Mouse (Mus musculus) brain, embryonic 14.5 days (tissue): ENCODE results near the gene Micall1.

Experiments used
- CTCF ChIP-seq: fragments of 200-500 bp; IDR thresholded peaks from 2 replicates; pipeline ENCODE4 v1.5.1; 2012; ENCODE audit warnings: inconsistent platforms, mild to moderate bottlenecking, moderate library complexity, borderline replicate concordance; ENCODE audit not compliant: insufficient read depth, insufficient read length; ENCODE audit errors: extremely low read depth
- POLR2A ChIP-seq: fragments of 200-500 bp; IDR thresholded peaks from 2 replicates; pipeline ENCODE4 v1.6.1; 2012; ENCODE audit warnings: mild to moderate bottlenecking, inconsistent platforms, borderline replicate concordance; ENCODE audit not compliant: poor library complexity, insufficient read depth, insufficient read length, severe bottlenecking; ENCODE audit errors: extremely low read depth

- TF ChIP-seq CTCF (no peak), POLR2A (no peak)
These were observed 16.4 kb upstream of the Micall1 start for GRCm38 (mm10) chr15:79092284-79092683.
